Mouse (Mus musculus) kidney, adult 8-10 months (tissue): ENCODE data around the gene Hes6.
A peak's percentile ranks its signal among the peaks of the same experiment; 100 is the strongest.

Experiments
- DNase-seq, 2 experiments: peaks; one replicate each; pipeline ENCODE4 v3.0.0; 2022

Gene Hes6

GRCm38 (mm10) chr1:91441855-91442254 lies 28.0 kb upstream of the Hes6 start:
- DNase-seq: no peak

- no peak for DNase-seq
Measured at GRCm38 (mm10) chr1:91439776-91440175, 25.9 kb upstream of the Hes6 start.

GRCm38 (mm10) chr1:91437573-91437972 lies 23.7 kb upstream of the Hes6 start:
- no peak for DNase-seq

- no peak for DNase-seq
Measured at GRCm38 (mm10) chr1:91437083-91437400, 23.2 kb upstream of the Hes6 start.

- peak; percentile 90 to 92 for DNase-seq
Measured at GRCm38 (mm10) chr1:91436380-91437082, 22.7 kb upstream of the Hes6 start.

- no peak for DNase-seq
Measured at GRCm38 (mm10) chr1:91435606-91436130, 21.8 kb upstream of the Hes6 start.

GRCm38 (mm10) chr1:91434905-91435304 lies 21.1 kb upstream of the Hes6 start:
- DNase-seq: no peak

- no peak for DNase-seq
Measured at GRCm38 (mm10) chr1:91430761-91431160, 16.9 kb upstream of the Hes6 start.

GRCm38 (mm10) chr1:91429212-91429611 lies 15.4 kb upstream of the Hes6 start:
- no peak for DNase-seq

GRCm38 (mm10) chr1:91428614-91429013 lies 14.8 kb upstream of the Hes6 start:
- peak; percentile 68 to 90 for DNase-seq

GRCm38 (mm10) chr1:91426397-91426796 lies 12.6 kb upstream of the Hes6 start:
- no peak for DNase-seq

- DNase-seq: no peak
Measured at GRCm38 (mm10) chr1:91420601-91421065, 6.8 kb upstream of the Hes6 start.

- DNase-seq: no peak
Measured at GRCm38 (mm10) chr1:91419862-91420600, 6.2 kb upstream of the Hes6 start.

- DNase-seq: no peak
Measured at GRCm38 (mm10) chr1:91417991-91418390, 4.2 kb upstream of the Hes6 start.

- DNase-seq: no peak
Measured at GRCm38 (mm10) chr1:91415311-91415710, 1.5 kb upstream of the Hes6 start.

GRCm38 (mm10) chr1:91414903-91415302 lies 1.1 kb upstream of the Hes6 start:
- no peak for DNase-seq

GRCm38 (mm10) chr1:91413536-91413897 lies 321 bp downstream of the Hes6 start:
- peak; percentile 87 for DNase-seq

GRCm38 (mm10) chr1:91413030-91413506 lies 770 bp downstream of the Hes6 start:
- peak; percentile 97 for DNase-seq

GRCm38 (mm10) chr1:91412286-91413029 lies 1.4 kb downstream of the Hes6 start:
- DNase-seq: peak in 1 of 2 experiments; percentile 42

- no peak for DNase-seq
Measured at GRCm38 (mm10) chr1:91411631-91412285, 2.1 kb downstream of the Hes6 start.

- DNase-seq: no peak
Measured at GRCm38 (mm10) chr1:91407819-91408218, 6.0 kb downstream of the Hes6 start.

- no peak for DNase-seq
Measured at GRCm38 (mm10) chr1:91405406-91406169, 8.2 kb downstream of the Hes6 start.
